Mouse (Mus musculus): ENCODE data around the gene Itgb4. TPM values are rescaled to one million over a fixed set of nuclear protein-coding genes. Genes with fewer than 3 reads are reported as not detected.

Gene Itgb4
- total and polyA plus RNA-seq, 3 experiments: 0.69 to 0.85 TPM; not detected in 1

DNA sequence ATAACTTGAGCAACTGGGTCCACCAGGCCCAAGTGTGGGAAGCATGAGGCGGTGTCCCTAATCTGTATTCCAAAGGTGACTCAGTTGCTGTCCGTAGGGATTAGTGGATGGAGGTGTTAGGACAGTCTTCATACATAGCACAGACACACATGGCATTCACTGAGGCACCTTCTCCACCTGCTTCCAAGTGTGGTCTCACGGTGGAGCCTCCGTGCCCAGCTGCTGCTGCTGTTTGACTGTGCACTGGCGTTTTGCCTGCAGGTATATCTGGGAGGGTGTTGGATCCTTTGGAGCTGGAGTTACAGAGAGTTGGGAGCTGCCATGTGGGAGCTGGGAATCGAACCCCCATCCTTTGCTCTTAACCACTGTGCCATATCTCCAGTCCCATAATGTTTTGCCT is 60.1 kb downstream of the Itgb4 start:
- DNase-seq (ENCODE audit: low read depth, low spot score): no peak
- no peak overlapping the region for H3K4me3 ChIP-seq (ENCODE audit: control insufficient read depth in 1 of 2, insufficient read depth in 1 of 2, low read depth in 2 of 2, low read length in 2 of 2)
- H3K27ac ChIP-seq (ENCODE audit: control insufficient read depth, low read depth, low read length): no peak overlapping the region
- no peak for TF ChIP-seq GATA1 (IDR thresholded peaks at IDR 0.05; ENCODE audit: low read depth, low read length)
- peaks cover 15 to 16% of the 10 kb centered on the region in 2 experiments for H3K36me3 ChIP-seq (ENCODE audit: control insufficient read depth in 1 of 2, insufficient read depth in 2 of 2, low read length in 2 of 2)
- peaks cover 53% of the 10 kb centered on the region for H3K79me2 ChIP-seq (ENCODE audit: control insufficient read depth, insufficient read depth, low read length, poor library complexity)
- H3K9ac ChIP-seq (ENCODE audit: control insufficient read depth, low read depth, low read length, poor library complexity, severe bottlenecking): no peak overlapping the region
- H3K27me3 ChIP-seq (ENCODE audit: control insufficient read depth in 1 of 2, insufficient read depth in 2 of 2, low read length in 2 of 2): no peaks in the 10 kb centered on the region
- peaks cover 7 to 19% of the 10 kb centered on the region in 2 experiments; a peak in 3 of 4 replicates for H3K4me1 ChIP-seq (ENCODE audit: control insufficient read depth in 1 of 2, insufficient read depth in 2 of 2, low read length in 2 of 2)
- H3K9me3 ChIP-seq (replicated peaks; ENCODE audit: insufficient read depth, low read length): no peaks in the 10 kb centered on the region

DNA sequence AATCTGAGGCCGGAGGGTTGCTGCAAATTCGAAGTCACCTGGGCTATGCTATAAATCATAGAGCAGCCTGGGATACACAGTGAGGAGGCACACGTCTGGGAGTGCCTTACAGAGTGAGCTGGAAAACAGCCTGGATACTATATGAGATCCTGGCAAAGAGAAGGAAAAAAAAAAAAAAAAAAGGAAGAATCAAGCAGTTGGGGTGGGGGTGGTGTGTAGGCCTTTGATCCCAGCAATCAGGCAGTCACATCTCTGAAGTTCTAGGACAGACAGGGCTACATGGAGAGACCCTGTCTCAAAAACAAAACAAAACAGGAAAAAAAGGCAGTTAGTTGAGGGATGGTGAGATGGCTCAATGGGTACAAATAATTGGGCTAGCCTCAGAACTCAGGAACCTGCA is 62.2 kb downstream of the Itgb4 start:
- peak; percentile 67 for TF ChIP-seq ZNF384 (IDR thresholded peaks at IDR 0.05; ENCODE audit: low read depth, low read length)
- no peak for TF ChIP-seq ZMIZ1 (IDR thresholded peaks at IDR 0.05; ENCODE audit: low read depth, low read length)
- no peak for TF ChIP-seq ZKSCAN1 (IDR thresholded peaks at IDR 0.05; ENCODE audit: low read depth, low read length)
- no peak for TF ChIP-seq MAX (IDR thresholded peaks at IDR 0.05; ENCODE audit: low read length)
- TF ChIP-seq TBP (IDR thresholded peaks at IDR 0.05; ENCODE audit: low read depth, low read length): no peak
- no peak for TF ChIP-seq NRF1 (IDR thresholded peaks at IDR 0.05; ENCODE audit: insufficient read depth, low read depth, low read length, poor library complexity, severe bottlenecking)
- Histone ChIP-seq H3K36me3 (ENCODE audit: control insufficient read depth in 1 of 2, insufficient read depth in 2 of 2, low read length in 2 of 2) (peaks cover 10 to 32% of the 10 kb centered on the region in 2 experiments), H3K27me3 (ENCODE audit: control insufficient read depth in 1 of 2, insufficient read depth in 2 of 2, low read length in 2 of 2) (no peaks in the 10 kb centered on the region), H3K27ac (ENCODE audit: control insufficient read depth, low read depth, low read length) (no peak overlapping the region), H3K4me1 (ENCODE audit: control insufficient read depth in 1 of 2, insufficient read depth in 2 of 2, low read length in 2 of 2) (peaks cover under 1 to 13% of the 10 kb centered on the region in 2 experiments; a peak in 3 of 4 replicates), H3K9me3 (replicated peaks; ENCODE audit: insufficient read depth, low read length) (no peaks in the 10 kb centered on the region), H3K79me2 (ENCODE audit: control insufficient read depth, insufficient read depth, low read length, poor library complexity) (peaks cover 38% of the 10 kb centered on the region), H3K9ac (ENCODE audit: control insufficient read depth, low read depth, low read length, poor library complexity, severe bottlenecking) (no peak overlapping the region), H3K4me3 (ENCODE audit: control insufficient read depth in 1 of 2, insufficient read depth in 1 of 2, low read depth in 2 of 2, low read length in 2 of 2) (no peak overlapping the region)
- no peak for DNase-seq (ENCODE audit: low read depth, low spot score)

DNA sequence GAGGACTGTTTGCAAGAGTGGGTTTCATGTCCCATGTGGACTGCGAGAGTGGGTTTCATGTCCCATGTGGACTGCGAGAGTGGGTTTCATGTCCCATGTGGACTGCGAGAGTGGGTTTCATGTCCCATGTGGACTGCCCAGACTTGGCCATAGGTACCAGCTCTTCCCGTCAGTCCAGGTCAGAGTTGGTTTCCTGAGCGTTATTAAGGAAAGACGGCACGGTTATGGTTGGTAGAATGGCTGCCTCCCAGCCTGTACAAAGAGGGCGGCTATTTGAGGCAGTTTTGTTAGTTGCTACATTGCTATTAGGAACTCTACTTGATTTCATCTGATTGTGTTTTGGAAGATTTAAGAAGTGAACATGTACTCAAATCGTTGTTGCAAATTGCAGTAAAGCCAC is 63.3 kb downstream of the Itgb4 start:
- DNase-seq (ENCODE audit: low read depth, low spot score): no peak
- Histone ChIP-seq H3K27me3 (ENCODE audit: control insufficient read depth in 1 of 2, insufficient read depth in 2 of 2, low read length in 2 of 2) (no peaks in the 10 kb centered on the region), H3K36me3 (ENCODE audit: control insufficient read depth in 1 of 2, insufficient read depth in 2 of 2, low read length in 2 of 2) (peaks cover 1 to 41% of the 10 kb centered on the region in 2 experiments), H3K4me1 (ENCODE audit: control insufficient read depth in 1 of 2, insufficient read depth in 2 of 2, low read length in 2 of 2) (peaks cover 0 to 2% of the 10 kb centered on the region in 2 experiments; a peak in 1 of 4 replicates), H3K9me3 (replicated peaks; ENCODE audit: insufficient read depth, low read length) (no peaks in the 10 kb centered on the region), H3K27ac (ENCODE audit: control insufficient read depth, low read depth, low read length) (no peak overlapping the region), H3K4me3 (ENCODE audit: control insufficient read depth in 1 of 2, insufficient read depth in 1 of 2, low read depth in 2 of 2, low read length in 2 of 2) (no peak overlapping the region), H3K79me2 (ENCODE audit: control insufficient read depth, insufficient read depth, low read length, poor library complexity) (peaks cover 29% of the 10 kb centered on the region), H3K9ac (ENCODE audit: control insufficient read depth, low read depth, low read length, poor library complexity, severe bottlenecking) (no peak overlapping the region)
- no peak for TF ChIP-seq BHLHE40 (IDR thresholded peaks at IDR 0.05; ENCODE audit: borderline replicate concordance, low read depth, low read length)
- TF ChIP-seq E2F4 (IDR thresholded peaks at IDR 0.05; ENCODE audit: borderline replicate concordance, low read depth, low read length): no peak
- TF ChIP-seq CHD1 (IDR thresholded peaks at IDR 0.05; ENCODE audit: low read depth, low read length): no peak

Data from MEL (cell line).